Mouse (Mus musculus): ENCODE data around the gene Eral1.
"Not testable (repeated sequence)": the region's sequence is repeated elsewhere in the genome, so short reads cannot be mapped to it uniquely, and the experiment has no call there.

DNA sequence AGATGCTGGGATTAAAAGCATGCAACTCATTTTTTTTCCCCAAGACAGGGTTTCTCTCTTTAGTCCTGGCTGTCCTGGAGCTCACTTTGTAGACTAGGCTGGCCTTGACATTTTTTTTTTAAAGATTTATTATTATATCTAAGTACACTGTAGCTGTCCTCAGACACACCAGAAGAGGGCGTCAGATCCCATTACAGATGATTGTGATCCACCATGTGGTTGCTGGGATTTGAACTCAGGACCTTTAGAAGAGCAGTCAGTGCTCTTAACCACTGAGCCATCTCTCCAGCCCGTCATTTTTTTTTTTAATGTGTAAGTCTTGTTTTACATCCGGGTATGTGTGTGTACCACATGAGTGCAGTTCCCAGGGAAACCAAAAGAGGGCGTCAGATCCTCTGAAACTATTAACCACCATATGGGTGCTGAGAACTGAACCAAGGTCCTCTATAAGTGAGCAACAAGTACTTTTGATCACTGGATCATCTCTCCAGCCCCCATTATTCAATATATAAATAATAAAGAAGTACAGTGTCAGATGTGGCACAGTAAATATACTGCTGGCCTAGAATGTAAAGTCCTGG, 37.8 kb downstream of the Eral1 start:
- TF ChIP-seq POLR2A, CTCF (IDR thresholded peaks at IDR 0.05; ENCODE audit: insufficient read depth, low read depth, low read length): not testable (repeated sequence)

Measured in olfactory bulb, adult 2 months (tissue).